Mouse (Mus musculus) kidney, postnatal 0 days (tissue): ENCODE data around the gene Xirp2. TPM values are rescaled to one million over a fixed set of nuclear protein-coding genes. Genes with fewer than 3 reads are reported as not detected.

Source experiments
- ATAC-seq: fragments of 200-750 bp; cut with Nextera tagmentation; replicated peaks from 2 replicates; pipeline ENCODE4 v1.8.0; 2017; ENCODE audit warnings: low read depth, moderate number of reproducible peaks, moderate TSS enrichment, moderate library complexity; ENCODE audit not compliant: low FRiP score
- DNase-seq: peaks from one replicate; pipeline ENCODE4 v3.0.0-alpha.2; 2016; ENCODE audit warnings: low spot score
- H3K27ac ChIP-seq: fragments of 300-500 bp; sonication (generic); 2 replicates; pipeline ENCODE4 v1.5.1; 2014; ENCODE audit warnings: mild to moderate bottlenecking
- H3K27me3 ChIP-seq: fragments of 300-500 bp; sonication (generic); 2 replicates; pipeline ENCODE4 v1.6.1; 2014; ENCODE audit warnings: low read length, mixed read lengths; ENCODE audit not compliant: insufficient read depth
- H3K36me3 ChIP-seq: fragments of 300-500 bp; sonication (generic); 2 replicates; pipeline ENCODE4 v1.6.1; 2014; ENCODE audit warnings: low read length, mixed read lengths; ENCODE audit not compliant: insufficient read depth
- H3K4me1 ChIP-seq: fragments of 300-500 bp; sonication (generic); replicated peaks from 2 replicates; pipeline ENCODE4 v1.6.1; 2014; ENCODE audit warnings: antibody characterized with exemption, low read length, mixed read lengths; ENCODE audit not compliant: insufficient read depth
- H3K4me2 ChIP-seq: fragments of 300-500 bp; sonication (generic); 2 replicates; pipeline ENCODE4 v1.6.1; 2014; ENCODE audit warnings: mild to moderate bottlenecking, low read length, moderate library complexity, mixed read lengths
- H3K4me3 ChIP-seq: fragments of 300-500 bp; sonication (generic); replicated peaks from 2 replicates; pipeline ENCODE4 v1.5.1; 2014; ENCODE audit warnings: low read depth, low read length
- H3K9ac ChIP-seq: fragments of 300-500 bp; sonication (generic); 2 replicates; pipeline ENCODE4 v1.6.1; 2014; ENCODE audit warnings: low read depth, low read length
- H3K9me3 ChIP-seq: fragments of 300-500 bp; sonication (generic); replicated peaks from 2 replicates; pipeline ENCODE4 v1.6.1; 2016; ENCODE audit warnings: low read length, inconsistent platforms, mixed read lengths
- CTCF ChIP-seq: IDR thresholded peaks from 2 replicates; pipeline ENCODE4 v1.5.1; 2016; ENCODE audit warnings: antibody characterized with exemption, low read depth, mild to moderate bottlenecking, moderate library complexity
- WGBS: fragments of 180-500 bp; shearing (Covaris S2); extraction: QIAGEN DNeasy Blood & Tissue Kit; methylation state at CpG from one replicate; pipeline ENCODE4 v1.1.7; 2014; 5-methylcytosine and 5-hydroxymethylcytosine counted together
- polyA plus RNA-seq: library from polyadenylated mRNA; unstranded; fragments of >200 nt; fragmentation: Nextera tagmentation; extraction: Ambion mirVana; gene quantifications from 2 replicates; pipeline ENCODE4 v1.2.1, GENCODE M21; 2015

Gene Xirp2
- polyA plus RNA-seq, 1 experiment from 2014 or later, result not detected

DNA sequence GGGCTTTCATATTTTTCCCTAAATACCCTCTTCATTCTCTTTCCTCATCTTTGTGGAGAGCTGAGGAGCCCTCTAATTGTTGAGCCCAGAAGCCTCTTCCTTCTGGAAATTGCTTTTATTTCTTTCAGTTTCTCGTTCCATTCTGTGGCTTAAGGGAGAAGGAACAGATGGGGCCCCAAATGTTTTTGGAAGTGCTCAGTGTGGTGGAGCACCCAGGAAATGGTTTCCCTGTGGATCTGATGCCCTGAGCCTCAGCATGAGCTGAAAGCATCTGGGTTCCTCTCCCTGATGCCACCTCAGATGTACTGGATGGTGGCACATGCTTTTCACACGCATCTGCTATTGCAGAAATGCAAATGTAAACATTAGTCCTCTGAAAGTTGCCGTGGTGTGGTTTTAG, 41.4 kb downstream of the Xirp2 start:
- 69% methylated on average over 3 of the region's 3 CpGs for WGBS
- DNase-seq, result no peak

DNA sequence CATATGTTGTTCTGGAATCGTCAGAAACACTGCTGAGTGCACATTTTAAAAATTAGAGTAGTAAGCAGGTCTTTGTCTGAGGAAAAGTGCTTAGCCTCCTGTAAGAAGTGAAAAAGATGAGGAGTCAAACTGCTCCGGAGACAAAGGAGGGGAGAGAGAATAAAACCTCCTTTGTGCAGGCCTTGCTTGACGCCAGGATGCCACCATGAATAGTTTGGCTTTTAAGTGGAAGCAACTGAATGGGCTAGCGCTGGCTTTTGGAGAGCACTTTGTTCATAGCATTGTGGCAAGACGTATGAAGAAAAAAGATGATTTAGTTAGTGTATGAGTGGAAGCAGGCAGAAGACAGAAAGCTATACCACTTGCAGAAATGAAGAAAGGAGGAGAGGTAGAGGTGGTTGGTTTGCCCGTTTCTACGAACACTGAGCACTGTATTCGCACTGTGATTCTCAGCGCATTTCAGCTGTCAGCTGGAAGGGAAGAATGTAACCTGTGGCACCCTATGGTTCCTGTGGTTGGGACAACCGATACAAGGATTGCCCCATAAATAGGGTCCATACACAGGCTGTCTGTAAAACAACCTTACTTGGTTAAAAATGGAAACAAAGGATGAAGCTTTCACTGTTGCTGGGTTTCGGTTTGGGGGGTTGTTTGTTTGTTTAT, 42.8 kb downstream of the Xirp2 start:
- H3K36me3 ChIP-seq, result no peaks in the 10 kb centered on the region
- ATAC-seq, result no peak
- no peak overlapping the region for H3K4me2 ChIP-seq
- no peak overlapping the region for H3K27ac ChIP-seq
- H3K9me3 ChIP-seq, result no peaks in the 10 kb centered on the region
- H3K27me3 ChIP-seq, result no peaks in the 10 kb centered on the region
- WGBS, result 81% methylated on average over 11 of the region's 11 CpGs
- H3K9ac ChIP-seq, result no peak overlapping the region
- H3K4me1 ChIP-seq, result no peaks in the 10 kb centered on the region
- no peak overlapping the region for H3K4me3 ChIP-seq
- TF ChIP-seq CTCF, result no peak
- no peak for DNase-seq

More for the DNA sequence above, 41.4 kb downstream of the Xirp2 start:
- Histone ChIP-seq H3K9ac (no peak overlapping the region), H3K4me2 (no peak overlapping the region), H3K27me3 (no peaks in the 10 kb centered on the region), H3K27ac (no peak overlapping the region), H3K4me3 (no peak overlapping the region), H3K9me3 (no peaks in the 10 kb centered on the region), H3K36me3 (no peaks in the 10 kb centered on the region), H3K4me1 (no peaks in the 10 kb centered on the region)
- ATAC-seq, result no peak
- no peak for TF ChIP-seq CTCF

DNA sequence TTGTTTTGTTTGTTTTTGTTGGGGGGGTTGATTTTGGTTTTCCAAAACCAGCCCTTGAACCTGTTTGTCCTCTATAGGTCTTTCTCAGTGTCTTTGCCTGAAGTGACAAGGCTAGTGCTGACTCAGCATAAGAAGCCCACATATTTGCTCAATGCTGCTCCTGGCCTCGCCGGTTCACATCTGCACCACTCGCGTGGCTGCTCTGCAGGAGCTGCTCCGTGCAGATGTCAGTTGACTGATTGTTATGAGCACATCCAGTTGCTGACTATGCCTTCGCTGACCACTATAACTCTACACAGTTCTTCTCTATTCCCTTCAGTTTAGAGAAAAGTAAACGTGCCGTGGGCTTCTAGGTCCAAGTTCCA, 43.3 kb downstream of the Xirp2 start:
- H3K9me3 ChIP-seq, result no peaks in the 10 kb centered on the region
- H3K36me3 ChIP-seq, result no peaks in the 10 kb centered on the region
- no peak for ATAC-seq
- TF ChIP-seq CTCF, result no peak
- DNase-seq, result no peak
- no peaks in the 10 kb centered on the region for H3K4me1 ChIP-seq
- no peak overlapping the region for H3K27ac ChIP-seq
- WGBS, result 75% methylated on average over 8 of the region's 8 CpGs
- H3K4me2 ChIP-seq, result no peak overlapping the region
- H3K4me3 ChIP-seq, result no peak overlapping the region
- no peak overlapping the region for H3K9ac ChIP-seq
- H3K27me3 ChIP-seq, result no peaks in the 10 kb centered on the region

DNA sequence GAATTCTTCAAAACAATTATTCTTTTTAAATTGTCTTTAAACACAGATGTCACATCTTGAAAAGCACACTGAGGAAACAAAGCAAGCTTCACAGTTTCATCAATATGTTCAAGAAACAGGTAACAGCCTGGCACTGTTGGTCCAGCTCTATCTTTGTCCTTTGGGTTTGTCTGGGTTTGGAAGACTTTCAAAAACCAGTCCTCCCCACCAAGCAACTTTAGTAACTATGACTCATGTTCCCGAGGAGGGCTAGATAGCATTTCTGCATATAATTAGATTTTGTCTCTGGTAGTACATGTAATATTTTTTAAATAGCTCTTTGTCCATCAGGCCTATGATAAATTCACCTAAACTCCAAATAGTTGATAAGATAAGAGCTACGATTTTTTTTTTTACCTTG, 59.7 kb downstream of the Xirp2 start:
- H3K36me3 ChIP-seq, result no peaks in the 10 kb centered on the region
- H3K9ac ChIP-seq, result no peak overlapping the region
- ATAC-seq (no peak), DNase-seq (no peak)
- H3K4me1 ChIP-seq, result no peaks in the 10 kb centered on the region
- no peak overlapping the region for H3K27ac ChIP-seq
- H3K4me2 ChIP-seq, result no peak overlapping the region
- 58% methylated on average over 2 of the region's 2 CpGs for WGBS
- H3K4me3 ChIP-seq, result no peak overlapping the region
- H3K9me3 ChIP-seq, result no peaks in the 10 kb centered on the region
- H3K27me3 ChIP-seq, result no peaks in the 10 kb centered on the region
- no peak for TF ChIP-seq CTCF

DNA sequence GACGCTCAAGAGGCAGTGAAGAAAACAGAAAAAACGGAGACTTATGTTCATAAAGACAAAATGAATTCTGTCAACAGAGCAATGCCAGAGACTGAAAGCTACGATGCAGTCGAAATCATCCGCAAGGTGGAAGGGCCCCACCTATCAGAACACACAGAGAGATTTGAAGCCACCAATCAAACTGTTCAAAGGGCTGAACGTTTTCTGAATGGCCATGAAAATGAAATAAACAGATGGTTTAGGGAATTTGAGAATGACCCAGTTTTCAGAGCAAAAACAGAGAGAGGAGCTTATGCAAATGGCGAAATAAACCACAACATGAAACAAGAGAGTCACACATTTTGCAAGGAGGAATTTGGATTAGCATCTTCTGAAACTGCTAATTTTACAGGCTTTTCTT, 70.6 kb downstream of the Xirp2 start:
- TF ChIP-seq CTCF, result no peak
- no peaks in the 10 kb centered on the region for H3K9me3 ChIP-seq
- DNase-seq (no peak), ATAC-seq (no peak)
- H3K4me3 ChIP-seq, result no peak overlapping the region
- H3K27ac ChIP-seq, result no peak overlapping the region
- no peaks in the 10 kb centered on the region for H3K27me3 ChIP-seq
- no peaks in the 10 kb centered on the region for H3K4me1 ChIP-seq
- no peak overlapping the region for H3K9ac ChIP-seq
- no peaks in the 10 kb centered on the region for H3K36me3 ChIP-seq
- WGBS, result 92% methylated on average over 7 of the region's 7 CpGs
- H3K4me2 ChIP-seq, result no peak overlapping the region

DNA sequence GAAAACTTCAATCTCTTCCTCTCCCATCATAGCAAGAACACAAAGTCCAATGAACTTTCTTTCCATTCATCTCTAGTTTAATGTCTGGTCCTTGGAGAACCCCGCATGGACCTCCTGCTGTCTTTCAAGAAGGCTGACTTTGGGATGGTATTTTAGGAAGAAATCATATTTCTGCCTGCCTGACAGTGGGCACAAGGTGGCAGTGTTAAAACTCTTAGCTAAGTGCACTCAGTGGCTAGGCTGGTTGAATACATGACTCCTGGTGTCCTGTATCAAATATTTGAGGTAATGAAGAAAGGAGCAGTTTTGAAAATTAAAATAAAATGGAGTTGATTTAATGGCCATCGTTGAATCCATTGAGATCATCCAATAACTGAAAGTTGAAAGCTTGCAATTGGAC, 89.5 kb downstream of the Xirp2 start:
- ATAC-seq, result no peak
- Histone ChIP-seq H3K4me3 (no peak overlapping the region), H3K27ac (no peak overlapping the region), H3K4me2 (no peak overlapping the region), H3K9ac (no peak overlapping the region), H3K36me3 (no peaks in the 10 kb centered on the region), H3K27me3 (no peaks in the 10 kb centered on the region), H3K9me3 (no peaks in the 10 kb centered on the region), H3K4me1 (no peaks in the 10 kb centered on the region)
- DNase-seq, result no peak
- WGBS, result 90% methylated on average over 2 of the region's 2 CpGs
- peak; percentile 25; the same call in 1 of the 2 replicates for TF ChIP-seq CTCF

DNA sequence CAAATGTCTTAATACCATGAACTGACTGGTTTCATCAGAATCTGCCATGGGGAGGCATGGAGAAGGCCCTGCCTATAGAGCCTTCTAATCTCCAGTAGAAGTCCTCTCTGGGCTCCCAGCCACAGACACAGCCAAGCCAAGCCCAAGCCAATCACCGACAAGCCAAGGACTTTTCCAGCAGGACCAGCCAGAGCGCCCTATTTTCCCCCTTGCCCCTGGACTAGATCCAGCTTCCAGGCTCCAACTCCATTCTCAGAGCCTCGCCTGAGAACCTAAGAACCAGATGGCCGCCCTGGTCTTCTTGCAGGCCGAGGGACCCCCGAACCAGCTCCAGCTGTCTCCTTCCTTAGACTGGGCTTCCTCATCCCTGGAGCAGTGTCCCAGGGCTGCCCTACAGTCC, 93.6 kb downstream of the Xirp2 start:
- ATAC-seq, result no peak
- Histone ChIP-seq H3K9ac (no peak overlapping the region), H3K4me2 (no peak overlapping the region), H3K36me3 (no peaks in the 10 kb centered on the region), H3K4me1 (no peaks in the 10 kb centered on the region), H3K27me3 (no peaks in the 10 kb centered on the region), H3K9me3 (no peaks in the 10 kb centered on the region), H3K27ac (no peak overlapping the region), H3K4me3 (no peak overlapping the region)
- no peak for TF ChIP-seq CTCF
- 85% methylated on average over 6 of the region's 6 CpGs for WGBS
- DNase-seq, result no peak
